Mouse (Mus musculus): Measurements from ENCODE around the gene Olfr566. TPM values are rescaled to one million over a fixed set of nuclear protein-coding genes. Genes with fewer than 3 reads are reported as not detected.

Gene Olfr566
- not detected in 2 replicates for polyA plus RNA-seq (2016; fragmentation: Nextera tagmentation; extraction: Ambion mirVana)

GRCm38 (mm10) chr7:102858665-102859064 is at the start of gene Olfr566:
Gene Olfr566 (minus strand): TSS chr7:102858765.
- Histone ChIP-seq H3K9me3 (no peaks in the 10 kb centered on the region), H3K4me1 (no peaks in the 10 kb centered on the region), H3K36me3 (replicated peaks) (no peaks in the 10 kb centered on the region), H3K4me3 (no peak within 1 kb of the TSS), H3K27me3 (replicated peaks; ENCODE audit: low read depth, poor library complexity, severe bottlenecking) (no peaks in the 10 kb centered on the region), H3K27ac (replicated peaks) (no peak within 1 kb of the TSS)
- 81% methylated on average over 1 of the region's 1 CpGs for WGBS
- no peak for DNase-seq (ENCODE audit: low spot score)

GRCm38 (mm10) chr7:102890782-102891181 is 32.2 kb upstream of the Olfr566 start, which contains the start of gene Olfr569:
Gene Olfr569 (minus strand): TSS chr7:102890882.
- H3K4me3 ChIP-seq: no peak within 1 kb of the TSS
- no peaks in the 10 kb centered on the region for H3K36me3 ChIP-seq (replicated peaks)
- H3K9me3 ChIP-seq: no peaks in the 10 kb centered on the region
- DNase-seq (ENCODE audit: low spot score): no peak
- H3K27ac ChIP-seq (replicated peaks): no peak within 1 kb of the TSS
- no peaks in the 10 kb centered on the region for H3K27me3 ChIP-seq (replicated peaks; ENCODE audit: low read depth, poor library complexity, severe bottlenecking)
- no peaks in the 10 kb centered on the region for H3K4me1 ChIP-seq
- 66% methylated on average over 3 of the region's 3 CpGs for WGBS

DNA sequence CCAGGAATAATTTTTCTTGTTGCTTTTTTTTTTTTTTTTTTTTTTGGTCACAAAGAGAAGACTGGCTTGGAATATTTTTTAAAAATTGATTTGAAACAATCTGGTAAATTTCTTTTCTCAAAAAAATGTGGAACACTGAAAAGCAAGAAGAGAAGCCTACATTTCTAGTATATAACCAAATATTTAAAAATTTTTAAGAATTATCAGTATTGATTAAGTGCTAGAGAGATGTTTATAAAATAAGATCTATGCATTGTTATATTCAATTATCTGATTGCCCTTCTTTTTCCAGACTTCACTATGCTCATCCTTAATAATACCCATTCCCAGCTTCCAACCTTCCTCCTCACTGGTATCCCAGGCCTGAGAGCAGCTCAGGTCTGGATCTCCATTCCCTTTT is 18.3 kb upstream of the Olfr566 start, which contains the start of gene Olfr568:
TSS of gene Olfr568 (plus strand) at position 301 of the 400 bp plus-strand sequence.
- Histone ChIP-seq H3K27ac (replicated peaks) (no peak within 1 kb of the TSS), H3K9me3 (no peaks in the 10 kb centered on the region), H3K27me3 (replicated peaks; ENCODE audit: low read depth, poor library complexity, severe bottlenecking) (no peaks in the 10 kb centered on the region), H3K4me3 (no peak within 1 kb of the TSS), H3K36me3 (replicated peaks) (no peaks in the 10 kb centered on the region), H3K4me1 (no peaks in the 10 kb centered on the region)
- DNase-seq (ENCODE audit: low spot score): no peak

- H3K27ac ChIP-seq (replicated peaks): no peak overlapping the region
- no peaks in the 10 kb centered on the region for H3K4me1 ChIP-seq
- no peaks in the 10 kb centered on the region for H3K9me3 ChIP-seq
- no peak overlapping the region for H3K4me3 ChIP-seq
- no peaks in the 10 kb centered on the region for H3K36me3 ChIP-seq (replicated peaks)
- no peak for DNase-seq (ENCODE audit: low spot score)
- no peaks in the 10 kb centered on the region for H3K27me3 ChIP-seq (replicated peaks; ENCODE audit: low read depth, poor library complexity, severe bottlenecking)
Observed at GRCm38 (mm10) chr7:102855807-102856206, 2.8 kb downstream of the Olfr566 start.

Other genes starting within 250 kb of the Olfr566 start
- gene Olfr553, start 240.5 kb downstream of the Olfr566 start, polyA plus RNA-seq (2016; fragmentation: Nextera tagmentation; extraction: Ambion mirVana): not detected in 2 replicates
- gene Olfr554, start 220.3 kb downstream of the Olfr566 start, polyA plus RNA-seq (2016; fragmentation: Nextera tagmentation; extraction: Ambion mirVana): not detected in 2 replicates
- gene Olfr555, start 199.9 kb downstream of the Olfr566 start, polyA plus RNA-seq (2016; fragmentation: Nextera tagmentation; extraction: Ambion mirVana): not detected in 2 replicates
- gene Olfr556, start 193.9 kb downstream of the Olfr566 start, polyA plus RNA-seq (2016; fragmentation: Nextera tagmentation; extraction: Ambion mirVana): not detected in 2 replicates
- gene Trim68, start 171.4 kb downstream of the Olfr566 start, polyA plus RNA-seq (2016; fragmentation: Nextera tagmentation; extraction: Ambion mirVana): 10.9 and 13.2 TPM in 2 replicates
- gene Olfr557, start 162.9 kb downstream of the Olfr566 start, polyA plus RNA-seq (2016; fragmentation: Nextera tagmentation; extraction: Ambion mirVana): not detected in 2 replicates
- 0.09 TPM in 1 of 2 replicates, not detected in the other for gene Olfr558, start 156.6 kb downstream of the Olfr566 start, polyA plus RNA-seq (2016; fragmentation: Nextera tagmentation; extraction: Ambion mirVana)
- not detected in 2 replicates for gene Olfr33, start 139.7 kb downstream of the Olfr566 start, polyA plus RNA-seq (2016; fragmentation: Nextera tagmentation; extraction: Ambion mirVana)
- gene Olfr559, start 131.3 kb downstream of the Olfr566 start, polyA plus RNA-seq (2016; fragmentation: Nextera tagmentation; extraction: Ambion mirVana): not detected in 2 replicates
- not detected in 2 replicates for gene Olfr560, start 99.4 kb downstream of the Olfr566 start, polyA plus RNA-seq (2016; fragmentation: Nextera tagmentation; extraction: Ambion mirVana)
- not detected in 2 replicates for gene Olfr78, start 99.3 kb downstream of the Olfr566 start, polyA plus RNA-seq (2016; fragmentation: Nextera tagmentation; extraction: Ambion mirVana)
- not detected in 2 replicates for gene Olfr561, start 87.5 kb downstream of the Olfr566 start, polyA plus RNA-seq (2016; fragmentation: Nextera tagmentation; extraction: Ambion mirVana)
- not detected in 2 replicates for gene Olfr564, start 55.3 kb downstream of the Olfr566 start, polyA plus RNA-seq (2016; fragmentation: Nextera tagmentation; extraction: Ambion mirVana)
- gene Olfr568, start 18.4 kb upstream of the Olfr566 start, polyA plus RNA-seq (2016; fragmentation: Nextera tagmentation; extraction: Ambion mirVana): not detected in 2 replicates
- gene Olfr569, start 32.1 kb upstream of the Olfr566 start, polyA plus RNA-seq (2016; fragmentation: Nextera tagmentation; extraction: Ambion mirVana): not detected in 2 replicates
- not detected in 2 replicates for gene Olfr570, start 35.8 kb upstream of the Olfr566 start, polyA plus RNA-seq (2016; fragmentation: Nextera tagmentation; extraction: Ambion mirVana)
- 0.07 TPM in 1 of 2 replicates, not detected in the other for gene Olfr571, start 58.8 kb upstream of the Olfr566 start, polyA plus RNA-seq (2016; fragmentation: Nextera tagmentation; extraction: Ambion mirVana)
- gene Olfr572, start 65.6 kb upstream of the Olfr566 start, polyA plus RNA-seq (2016; fragmentation: Nextera tagmentation; extraction: Ambion mirVana): not detected in 2 replicates
- gene Olfr573-ps1, start 83.8 kb upstream of the Olfr566 start, polyA plus RNA-seq (2016; fragmentation: Nextera tagmentation; extraction: Ambion mirVana): not detected in 2 replicates
- not detected in 2 replicates for gene Olfr574, start 89.7 kb upstream of the Olfr566 start, polyA plus RNA-seq (2016; fragmentation: Nextera tagmentation; extraction: Ambion mirVana)
- gene Olfr575, start 100.0 kb upstream of the Olfr566 start, polyA plus RNA-seq (2016; fragmentation: Nextera tagmentation; extraction: Ambion mirVana): not detected in 2 replicates
- not detected in 2 replicates for gene Olfr576, start 103.9 kb upstream of the Olfr566 start, polyA plus RNA-seq (2016; fragmentation: Nextera tagmentation; extraction: Ambion mirVana)
- gene Olfr577, start 117.2 kb upstream of the Olfr566 start, polyA plus RNA-seq (2016; fragmentation: Nextera tagmentation; extraction: Ambion mirVana): not detected in 2 replicates
- gene Olfr578, start 130.6 kb upstream of the Olfr566 start, polyA plus RNA-seq (2016; fragmentation: Nextera tagmentation; extraction: Ambion mirVana): not detected in 2 replicates
- not detected in 2 replicates for gene Olfr582, start 179.3 kb upstream of the Olfr566 start, polyA plus RNA-seq (2016; fragmentation: Nextera tagmentation; extraction: Ambion mirVana)
- not detected in 2 replicates for gene Olfr583, start 192.5 kb upstream of the Olfr566 start, polyA plus RNA-seq (2016; fragmentation: Nextera tagmentation; extraction: Ambion mirVana)
- not detected in 2 replicates for gene Olfr584, start 223.1 kb upstream of the Olfr566 start, polyA plus RNA-seq (2016; fragmentation: Nextera tagmentation; extraction: Ambion mirVana)
- not detected in 2 replicates for gene Olfr585, start 239.0 kb upstream of the Olfr566 start, polyA plus RNA-seq (2016; fragmentation: Nextera tagmentation; extraction: Ambion mirVana)